Mouse (Mus musculus): ENCODE data around the gene Arhgef1.

Arhgef1 gene

DNA sequence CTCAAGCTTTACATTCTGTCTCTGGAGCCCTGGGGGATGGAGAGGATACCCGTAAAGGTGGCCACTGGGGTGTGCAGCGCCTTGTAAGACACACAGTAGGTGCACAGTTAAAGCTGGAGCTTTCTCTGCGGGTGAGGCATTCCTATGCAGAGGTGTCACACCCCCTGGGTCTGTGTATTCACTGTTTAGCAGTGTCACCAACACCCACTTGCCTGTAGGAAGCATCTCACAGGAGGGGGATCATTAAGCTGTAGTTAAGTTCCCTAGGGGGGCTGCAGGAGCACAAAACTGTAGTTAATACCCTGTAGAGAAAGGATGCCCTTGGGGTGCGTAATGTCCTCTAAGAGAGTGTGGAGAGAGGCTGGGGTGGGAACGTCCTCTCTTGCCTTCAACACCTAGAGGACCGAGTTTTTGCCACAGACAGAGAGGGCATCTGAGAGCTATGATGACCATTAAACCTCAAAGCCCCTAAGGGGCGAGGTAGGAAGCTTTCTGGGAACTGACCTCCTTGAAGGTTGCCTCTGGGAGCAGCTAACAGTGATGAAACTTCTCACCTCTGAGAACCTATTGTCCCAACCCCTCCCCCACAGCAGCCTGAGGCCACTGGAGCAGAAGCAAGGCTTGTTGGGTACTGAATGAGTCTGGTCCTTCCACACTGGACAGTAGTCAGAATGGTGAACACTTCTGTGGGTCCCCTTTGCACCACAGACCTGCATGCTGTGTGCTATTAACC is 44.8 kb downstream of the Arhgef1 start:
- no peak for DNase-seq

DNA sequence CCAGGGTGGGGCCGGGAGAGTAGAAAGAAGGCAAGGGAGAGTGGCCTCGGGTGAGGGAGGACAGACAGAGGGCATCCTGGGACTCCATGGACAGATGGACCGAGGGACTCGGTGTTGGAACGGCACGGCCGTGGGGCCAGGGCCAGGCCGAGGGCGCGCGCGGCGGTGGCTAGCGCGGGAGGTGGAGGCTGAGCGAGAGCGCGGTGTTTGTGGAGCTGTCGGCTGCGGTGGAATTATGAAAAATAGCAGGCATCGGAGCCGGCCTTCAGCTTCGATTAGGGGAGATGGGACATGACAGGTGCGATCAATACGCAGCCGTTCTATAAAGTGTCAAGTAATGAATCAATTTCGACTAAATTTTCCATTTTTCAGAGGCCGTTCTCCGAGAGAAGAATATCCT is 46.1 kb downstream of the Arhgef1 start:
- DNase-seq, result no peak

DNA sequence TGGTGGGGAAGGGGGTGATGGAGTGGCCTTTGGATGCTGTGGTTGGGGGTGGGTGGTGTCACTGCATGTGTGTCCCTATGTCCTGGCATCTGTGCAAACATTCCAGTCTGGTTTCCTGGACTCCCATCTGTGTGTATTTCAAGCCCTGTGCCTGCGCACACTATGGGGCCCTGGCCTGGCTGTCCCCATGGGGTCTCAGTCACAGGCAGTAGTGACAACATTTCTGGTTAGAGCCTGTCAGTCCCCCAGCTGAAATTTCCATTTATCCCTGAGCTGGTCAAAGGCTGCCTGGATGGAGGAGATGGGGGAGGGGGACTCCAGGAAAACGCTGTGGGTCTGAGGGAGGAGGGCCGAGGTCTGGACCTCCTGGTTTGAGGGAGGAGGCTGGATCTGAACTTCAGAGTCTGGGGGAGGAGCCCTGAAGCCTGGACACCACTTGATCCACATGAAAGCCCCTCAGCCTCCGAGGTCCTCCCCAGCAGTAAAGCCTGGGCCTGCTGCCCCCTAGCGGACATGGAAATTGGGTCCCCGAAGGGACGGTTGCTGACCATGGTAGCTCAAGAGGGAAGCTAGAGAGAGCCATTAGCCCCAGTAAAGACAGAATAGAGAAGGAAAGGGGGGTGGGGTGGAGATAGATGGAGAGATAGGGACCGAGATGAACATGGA is 47.4 kb downstream of the Arhgef1 start:
- peak; percentile 85 for DNase-seq

DNA sequence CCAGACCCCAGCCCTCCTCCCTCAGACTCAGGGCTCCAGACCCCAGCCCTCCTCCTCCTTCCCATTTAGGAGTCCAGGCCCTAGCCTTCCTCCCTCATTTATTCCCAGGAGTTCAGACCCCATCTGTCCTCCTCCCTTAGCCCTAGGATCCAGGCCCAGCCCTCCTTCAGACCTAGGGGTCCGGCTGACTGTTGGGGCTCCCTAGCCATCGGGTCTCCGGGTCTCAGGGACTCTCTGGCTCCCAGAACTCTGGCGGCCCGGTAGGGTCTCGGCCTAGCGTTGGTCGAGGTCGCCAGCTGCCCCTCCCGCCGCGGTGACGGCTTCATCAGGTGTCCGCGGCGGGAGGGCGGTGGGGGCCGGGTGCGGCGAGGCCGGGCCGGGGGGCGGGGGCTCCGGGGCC is 51.3 kb downstream of the Arhgef1 start:
- no peak for DNase-seq

DNA sequence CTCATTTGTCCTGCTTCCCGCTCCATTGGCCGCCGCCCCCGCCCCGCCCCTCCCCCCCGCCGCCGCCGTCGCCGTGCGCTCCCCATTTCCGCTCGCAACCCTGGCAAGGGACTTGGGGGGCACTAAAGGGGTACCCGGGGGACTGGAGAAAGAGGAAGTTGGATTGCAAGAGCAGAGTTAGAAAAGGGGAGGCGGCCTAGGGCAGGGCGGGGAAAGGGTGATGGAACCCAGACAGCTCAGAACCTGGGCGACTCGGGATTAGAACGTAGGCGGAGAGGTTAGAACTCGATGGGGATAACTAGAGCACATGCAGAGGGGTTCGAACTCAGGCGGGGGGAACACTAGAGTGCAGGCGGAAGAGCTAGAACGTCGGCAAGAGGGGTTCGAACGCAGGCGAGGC is 51.7 kb downstream of the Arhgef1 start:
- peak; percentile 81 for DNase-seq

DNA sequence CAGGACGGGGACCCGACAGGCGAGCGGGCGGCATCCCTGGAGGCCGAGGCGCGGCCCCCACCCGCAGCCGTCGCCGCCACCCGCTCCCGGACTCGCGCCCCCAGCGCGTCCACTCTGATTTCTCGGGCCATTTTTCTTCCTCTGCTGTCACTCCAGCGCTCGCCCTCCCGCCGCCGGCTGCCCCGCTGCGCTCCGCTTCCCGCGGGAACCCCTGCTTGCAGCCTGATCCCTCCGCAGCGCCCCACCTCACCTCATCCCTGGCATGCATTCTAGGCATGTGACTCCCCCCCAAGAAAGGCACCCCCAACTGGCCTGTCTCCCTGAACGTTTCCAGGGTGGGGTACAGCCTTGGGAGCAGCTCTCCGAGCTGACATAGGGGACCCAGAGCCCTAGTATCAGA is 52.5 kb downstream of the Arhgef1 start:
- DNase-seq, result peak; percentile 24

DNA sequence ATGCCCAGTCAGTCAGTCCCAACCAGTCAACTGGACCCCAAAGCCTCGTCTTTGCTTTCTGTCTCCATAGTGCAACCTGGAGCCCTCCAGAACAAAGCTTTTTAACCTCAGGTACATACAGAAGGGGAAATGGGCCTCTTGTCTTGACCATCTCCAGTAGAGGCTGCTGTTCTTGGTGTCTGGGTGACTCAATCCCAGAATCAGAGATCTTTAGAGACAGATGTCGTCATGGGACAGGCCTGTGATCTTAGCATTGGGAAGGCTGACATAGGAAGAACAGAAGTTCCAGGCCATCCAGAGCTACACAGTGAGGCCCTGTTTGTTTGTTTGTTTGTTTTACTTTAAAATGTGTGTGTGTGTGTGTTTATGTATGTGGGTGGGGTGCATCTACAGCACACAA is 61.6 kb downstream of the Arhgef1 start:
- DNase-seq, result no peak

DNA sequence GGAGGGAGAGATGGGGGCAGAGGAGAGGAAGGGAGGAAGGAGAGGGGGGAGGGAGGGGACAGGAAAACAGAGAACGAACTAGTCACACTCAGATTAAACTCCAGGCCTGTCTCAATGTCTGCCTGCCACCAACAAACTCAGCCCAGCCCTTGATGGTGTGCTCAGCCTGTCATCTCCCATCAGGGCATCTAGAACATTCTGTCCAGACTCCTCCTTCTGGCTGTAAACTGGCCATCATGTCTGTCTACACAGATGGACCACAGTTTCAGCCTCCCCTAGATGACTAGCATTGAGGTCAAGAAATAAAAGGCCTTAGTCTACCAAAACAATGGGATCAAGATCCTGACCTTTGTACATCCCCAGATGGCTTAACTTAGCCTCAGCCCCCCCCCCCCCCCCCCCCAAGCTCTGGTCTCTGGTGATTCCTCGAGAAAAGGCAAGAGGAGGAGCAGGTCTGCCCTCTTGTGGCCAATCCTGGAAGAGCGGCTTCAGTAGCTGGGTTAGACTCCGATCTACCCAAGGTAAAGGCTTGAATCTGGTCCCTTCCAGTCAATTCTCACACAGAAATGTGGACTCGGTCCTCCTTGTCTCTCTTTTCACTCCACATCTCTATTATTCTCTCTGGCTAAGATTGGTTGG is 62.3 kb downstream of the Arhgef1 start:
- DNase-seq, result peak; percentile 85

DNA sequence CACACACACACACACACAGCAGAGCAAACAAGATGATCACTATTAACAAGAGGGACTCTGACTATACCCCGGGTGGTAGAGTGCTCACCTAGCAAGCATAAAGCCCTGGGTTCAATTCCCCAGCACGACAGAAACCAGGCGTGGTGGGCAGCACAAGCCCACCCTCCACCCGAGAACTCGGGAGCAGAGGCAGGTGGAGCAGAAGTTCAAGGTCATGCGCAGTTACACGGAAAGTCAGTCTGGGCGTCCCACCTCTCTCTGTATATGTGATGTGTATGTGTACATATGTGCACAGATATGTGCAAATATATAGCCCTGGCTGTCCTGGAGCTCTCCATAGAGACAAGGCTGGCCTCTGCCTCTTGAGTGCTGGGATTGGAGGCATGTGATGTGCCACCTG is 65.3 kb downstream of the Arhgef1 start:
- DNase-seq, result no peak

DNA sequence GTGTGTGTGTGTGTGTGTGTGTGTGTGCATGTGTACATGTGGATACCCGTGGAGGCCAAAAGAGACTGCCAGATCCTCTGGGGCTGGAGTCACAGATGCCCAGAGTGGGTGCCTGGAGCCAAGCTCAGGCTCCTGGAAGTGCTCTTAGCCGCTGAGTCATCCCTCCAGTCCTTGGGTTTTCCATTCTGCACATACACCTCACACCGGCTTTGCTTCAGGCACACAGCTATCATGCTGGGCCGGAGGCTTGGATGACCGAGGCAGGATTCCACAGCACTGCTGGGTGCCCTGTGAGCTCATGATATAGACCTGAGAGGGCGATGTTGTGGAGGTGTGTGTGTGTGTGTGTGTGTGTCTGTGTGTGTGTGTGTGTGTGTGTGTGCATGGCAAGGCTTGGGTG is 65.8 kb downstream of the Arhgef1 start:
- DNase-seq, result no peak

DNA sequence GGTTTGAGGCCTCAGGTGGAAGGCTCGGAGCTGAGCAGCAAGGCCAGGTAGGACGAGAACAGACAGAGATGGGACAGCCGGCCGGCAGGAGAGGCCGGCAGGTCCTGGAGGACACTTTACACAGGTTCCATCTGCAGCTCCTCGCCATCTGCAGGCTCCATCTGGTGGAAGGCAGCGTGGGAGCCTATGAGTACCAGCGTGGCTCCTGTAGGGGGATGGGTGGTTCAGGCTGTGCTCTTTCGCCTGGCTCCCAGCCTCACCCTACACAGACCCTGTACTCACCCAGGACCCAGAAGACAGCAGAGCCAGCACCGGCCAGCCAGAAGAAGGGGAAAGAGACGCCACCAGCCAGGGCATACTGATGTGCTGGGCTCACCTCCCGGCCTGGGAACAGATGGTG is 67.1 kb downstream of the Arhgef1 start:
- DNase-seq, result no peak

DNA sequence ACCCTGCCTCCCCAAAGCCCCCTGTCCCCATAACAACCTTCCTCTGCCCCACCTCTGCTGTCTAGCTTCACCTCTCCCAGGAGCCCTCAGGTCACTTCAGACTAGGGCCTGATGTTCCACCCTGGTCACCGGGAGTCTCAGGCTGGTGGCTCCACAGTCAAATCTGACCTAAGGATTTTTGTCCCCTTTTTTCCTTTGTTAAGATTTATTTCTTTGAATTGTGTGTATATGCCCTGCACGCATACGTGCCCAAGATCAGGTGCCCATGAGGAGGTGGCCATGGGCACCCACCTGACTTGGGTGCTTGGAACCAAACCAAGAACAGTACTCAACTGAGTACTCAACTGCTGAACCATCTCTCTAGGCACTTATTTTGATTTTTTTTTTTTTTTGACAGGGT is 67.6 kb downstream of the Arhgef1 start:
- DNase-seq, result no peak

DNA sequence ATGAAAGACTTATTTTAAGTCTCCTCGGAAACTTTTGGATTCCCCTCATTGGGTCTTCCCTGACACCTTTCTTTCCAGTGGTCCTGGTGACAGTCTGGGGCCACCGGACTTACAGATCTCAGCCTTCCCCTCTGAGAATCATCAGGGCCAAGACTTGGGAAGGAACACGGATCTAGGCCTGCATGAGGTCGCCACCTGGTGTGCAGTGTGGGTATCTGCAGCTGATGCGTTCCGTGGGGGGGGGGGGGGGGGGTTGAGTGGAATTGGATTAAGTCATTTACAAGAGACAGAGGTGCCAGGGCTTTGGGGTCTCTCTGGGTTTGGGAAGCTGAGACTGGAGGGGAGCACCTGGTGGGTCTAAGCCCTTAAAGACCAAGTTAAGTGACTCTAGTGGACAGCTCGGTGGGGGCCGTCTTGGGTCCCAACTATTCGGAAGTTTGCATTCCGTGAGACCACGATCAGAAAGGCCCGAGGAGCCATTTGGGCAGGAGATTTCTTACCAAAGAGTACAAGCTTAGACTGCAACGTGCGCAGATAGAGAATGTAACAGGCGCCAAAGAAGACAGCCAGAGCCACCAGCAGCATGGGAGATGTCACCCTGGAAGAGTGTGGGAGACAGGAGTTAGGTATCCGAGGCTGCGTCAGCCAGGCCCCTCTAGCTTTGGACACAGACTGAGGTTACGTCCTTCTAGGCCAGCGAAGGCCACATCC is 68.7 kb downstream of the Arhgef1 start:
- peak; percentile 50 for DNase-seq

DNA sequence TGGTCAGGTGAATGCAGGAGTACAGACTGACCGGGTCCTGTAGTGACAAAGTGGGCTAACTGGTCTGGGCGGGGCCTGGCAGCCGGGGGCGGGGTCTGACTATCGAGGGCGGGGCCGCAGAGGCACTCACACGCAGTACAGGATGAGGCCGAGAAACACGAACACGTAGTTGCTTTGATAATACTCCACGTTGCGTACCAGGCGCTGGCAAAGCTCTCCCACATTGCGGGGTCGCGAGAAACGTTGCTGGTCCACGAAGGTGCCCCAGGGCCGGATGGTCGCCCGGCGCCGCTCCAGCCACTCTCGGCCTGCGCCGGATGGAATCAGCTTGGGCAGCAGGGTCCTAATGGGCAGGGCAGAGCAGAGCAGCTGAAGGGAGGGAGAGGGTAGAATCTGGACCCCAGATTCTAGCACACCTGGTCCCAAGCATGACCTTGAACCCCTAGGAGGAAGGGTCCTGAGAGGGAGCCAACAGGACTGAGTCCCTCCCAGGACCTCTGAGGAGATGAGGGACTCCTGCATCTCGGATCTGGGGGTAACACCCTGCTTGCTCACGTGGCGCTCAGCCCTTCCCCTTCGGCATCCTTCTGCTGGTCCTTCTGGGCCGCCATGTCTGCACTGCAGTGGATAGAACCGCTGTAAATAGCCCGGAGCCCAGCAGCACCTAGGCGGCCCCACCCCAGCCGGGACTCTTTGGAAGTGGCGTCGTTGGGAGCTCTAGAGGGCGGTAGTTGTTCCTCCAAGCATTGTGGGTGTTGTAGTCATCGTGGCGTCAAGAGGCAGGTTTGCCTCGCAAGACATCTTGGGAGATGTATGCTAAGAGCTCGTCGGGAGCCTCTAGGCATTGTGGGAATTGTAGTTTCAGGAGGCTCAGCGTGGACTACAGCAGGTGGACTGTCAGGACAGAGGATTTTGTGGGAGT is 69.5 kb downstream of the Arhgef1 start, which contains the start of gene Rabac1:
Gene Rabac1 (minus strand): TSS at position 783 of the 922 bp plus-strand sequence.
- DNase-seq, result peak; percentile 90

DNA sequence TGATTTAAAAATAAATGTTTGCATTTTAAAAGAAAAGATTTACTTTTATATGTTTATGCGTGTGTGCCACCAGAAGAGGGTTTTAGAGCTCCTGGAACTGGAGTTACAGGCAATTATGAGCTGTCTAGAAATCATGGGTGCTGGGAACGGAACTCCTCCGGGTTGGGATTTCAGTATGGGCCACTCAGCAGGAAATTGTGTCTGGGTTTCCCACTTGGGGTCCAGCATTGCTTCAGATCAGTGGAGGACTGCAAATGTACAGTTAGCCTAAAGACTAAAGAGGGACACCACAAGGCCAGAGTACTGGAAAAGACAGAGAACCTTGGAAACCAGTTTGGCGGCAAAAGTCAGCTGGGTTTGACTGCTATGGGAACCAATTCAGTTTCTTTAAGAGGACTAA is 70.5 kb downstream of the Arhgef1 start:
- no peak for DNase-seq

DNA sequence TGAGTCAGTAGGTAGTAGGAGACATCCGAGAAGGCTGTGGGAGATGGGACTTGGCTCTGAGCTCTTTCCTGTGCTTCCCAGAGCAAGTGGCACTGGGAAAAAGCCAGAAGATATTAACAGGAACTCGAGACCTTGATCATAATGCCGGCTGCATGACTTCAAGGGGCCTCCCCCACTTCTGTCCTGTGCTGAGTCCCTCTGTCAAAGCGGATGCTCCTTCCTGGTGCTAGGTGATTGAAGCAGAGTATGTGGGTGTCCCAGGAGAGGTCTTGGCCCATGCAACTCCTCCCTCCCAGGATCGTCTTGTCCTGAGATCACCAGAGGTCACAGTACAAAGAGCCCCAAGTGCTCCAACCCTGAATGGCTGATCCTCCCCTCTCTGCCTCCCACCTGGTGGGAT is 71.2 kb downstream of the Arhgef1 start:
- DNase-seq, result no peak

DNA sequence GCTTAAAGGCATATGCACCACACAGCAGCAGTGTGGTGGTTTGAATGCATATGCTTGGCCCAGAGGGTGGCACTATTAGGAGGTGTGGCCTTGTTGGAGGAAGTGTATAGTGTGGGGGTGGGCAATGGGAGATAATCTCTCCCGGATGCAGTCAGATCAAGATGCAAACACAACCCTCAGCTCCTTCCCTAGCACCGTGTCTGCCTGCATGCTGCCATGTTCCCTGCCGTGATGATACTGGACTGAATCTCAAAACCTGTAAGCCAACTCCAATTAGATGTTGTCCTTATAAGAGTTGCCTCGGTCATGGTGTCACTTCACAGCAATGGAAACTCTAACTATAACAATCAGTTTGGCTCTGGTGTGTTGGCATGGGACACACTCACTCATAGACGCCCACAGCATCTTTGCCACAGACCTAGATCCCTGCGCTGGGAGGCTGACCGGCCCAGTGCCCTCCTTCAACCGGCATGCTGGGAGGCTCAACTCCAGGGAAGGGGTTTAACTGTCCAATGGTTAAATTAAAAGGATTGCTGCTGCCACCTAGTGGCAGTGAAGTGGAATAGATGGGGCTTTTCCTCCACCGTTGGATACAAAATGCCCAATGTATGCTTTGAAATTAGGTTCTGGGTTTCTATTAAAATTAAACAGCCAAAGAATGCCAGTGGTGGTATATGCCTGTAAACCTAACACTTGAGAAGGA is 72.3 kb downstream of the Arhgef1 start:
- peak; percentile 47 for DNase-seq
